Mouse (Mus musculus): ENCODE data around the gene Ccdc69.

- TF ChIP-seq POLR2A (IDR thresholded peaks at IDR 0.05; ENCODE audit: control insufficient read depth, low read depth, low read length) = no peak
- TF ChIP-seq CTCF (IDR thresholded peaks at IDR 0.05; ENCODE audit: control insufficient read depth, insufficient read depth, insufficient replicate concordance, low read depth, low read length) = no peak
Measured at GRCm38 (mm10) chr11:55075602-55076001, 2.3 kb downstream of the Ccdc69 start.

Data from testis, adult 2 months (tissue).